Mouse (Mus musculus) fibroblast of lung, adult 2 months (primary cell): ENCODE measurements around the gene Gclm.

ENCODE experiments used
- DNase-seq: peaks from one replicate; pipeline ENCODE4 v3.0.0-alpha.2; 2011; ENCODE audit warnings: low read depth

Gclm gene

DNA sequence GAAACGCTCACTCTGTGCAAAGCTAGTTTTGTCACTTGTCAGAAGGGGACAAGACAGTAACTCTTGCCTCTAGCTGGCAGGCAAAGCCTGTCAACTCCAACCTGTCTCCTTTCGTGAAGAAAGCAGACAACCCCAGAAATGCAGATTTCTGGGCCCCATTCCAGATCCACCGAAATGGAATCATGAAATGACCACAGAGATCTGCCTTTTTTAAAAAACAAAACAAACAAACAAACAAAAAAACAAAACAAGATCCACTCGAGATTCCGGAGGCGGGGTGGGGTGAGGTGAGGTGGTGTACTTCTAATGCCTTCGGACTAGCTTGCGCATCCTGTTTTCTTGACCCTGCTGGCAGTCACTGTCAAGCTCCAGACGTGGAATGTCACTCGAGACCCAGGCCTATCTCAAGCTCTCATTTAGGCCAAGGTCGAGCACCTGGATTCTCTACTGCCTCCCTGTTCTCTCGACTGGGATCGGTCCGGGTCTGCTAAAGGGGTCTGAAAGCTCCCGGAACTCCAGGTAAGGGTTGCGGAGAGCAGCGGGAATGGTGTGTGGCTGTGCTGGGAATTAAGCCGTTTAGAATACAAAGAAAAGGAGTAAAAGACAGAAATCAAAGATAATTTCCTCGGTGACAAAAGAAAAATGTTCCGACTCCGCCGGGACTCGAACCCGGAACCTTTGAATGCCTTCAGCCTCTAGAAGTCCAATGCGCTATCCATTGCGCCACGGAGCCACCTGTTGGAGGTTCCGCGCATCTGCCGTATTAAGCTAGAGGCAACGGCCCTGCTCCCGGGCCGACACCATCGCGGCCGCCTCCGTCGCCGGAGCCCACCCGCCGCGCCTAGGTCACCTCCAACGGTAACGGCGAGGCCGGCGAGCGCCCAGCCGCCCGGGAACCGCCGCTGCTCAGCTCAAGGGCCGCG is 47.2 kb downstream of the Gclm start:
- DNase-seq, result peak; percentile 65

DNA sequence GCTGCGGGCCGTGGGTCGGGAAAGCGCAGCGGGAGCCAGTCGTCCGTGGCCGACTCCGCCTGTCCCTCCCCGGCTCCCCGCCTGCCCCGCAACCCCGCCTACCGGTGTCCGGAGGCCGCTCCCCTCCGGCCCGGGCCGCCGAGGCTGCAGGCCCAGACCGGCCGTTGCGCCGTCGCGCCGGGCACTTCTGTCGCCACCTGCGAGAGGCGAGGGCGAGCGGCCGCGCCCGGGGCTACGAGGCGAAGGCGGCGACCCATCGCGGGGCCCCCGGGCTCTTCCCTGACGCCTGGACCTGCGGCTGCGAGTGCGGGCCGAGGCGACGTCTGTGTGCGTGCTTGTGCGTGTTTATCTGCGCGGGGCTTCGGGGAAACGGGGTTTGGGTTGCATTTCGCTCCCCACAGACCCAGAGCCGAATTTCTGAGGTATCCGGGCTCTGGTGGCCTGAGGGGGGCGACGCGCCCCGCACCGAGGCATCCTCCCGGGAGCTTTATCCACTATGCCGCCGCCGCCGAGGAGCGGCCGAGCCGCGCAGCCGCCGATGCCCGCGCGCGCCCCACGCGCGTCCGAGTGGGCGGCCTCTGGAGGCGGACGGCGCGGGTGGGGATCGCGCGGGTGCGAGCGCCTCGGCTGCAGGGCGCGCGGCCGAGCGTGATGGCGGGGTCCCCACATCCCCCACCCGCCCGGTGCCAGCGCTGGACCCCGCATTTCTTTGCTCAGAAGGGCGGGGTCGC is 48.0 kb downstream of the Gclm start:
- DNase-seq, result no peak

- no peak for DNase-seq
These were observed 48.8 kb downstream of the Gclm start, which contains the start of gene Bcar3 for GRCm38 (mm10) chr3:122293954-122294850. TSS of gene Bcar3 (plus strand) at chr3:122294136.

- DNase-seq, result no peak
These were observed 50.2 kb downstream of the Gclm start for GRCm38 (mm10) chr3:122295511-122295910.

GRCm38 (mm10) chr3:122296979-122297378 is 51.6 kb downstream of the Gclm start:
- peak; percentile 85 for DNase-seq

DNA sequence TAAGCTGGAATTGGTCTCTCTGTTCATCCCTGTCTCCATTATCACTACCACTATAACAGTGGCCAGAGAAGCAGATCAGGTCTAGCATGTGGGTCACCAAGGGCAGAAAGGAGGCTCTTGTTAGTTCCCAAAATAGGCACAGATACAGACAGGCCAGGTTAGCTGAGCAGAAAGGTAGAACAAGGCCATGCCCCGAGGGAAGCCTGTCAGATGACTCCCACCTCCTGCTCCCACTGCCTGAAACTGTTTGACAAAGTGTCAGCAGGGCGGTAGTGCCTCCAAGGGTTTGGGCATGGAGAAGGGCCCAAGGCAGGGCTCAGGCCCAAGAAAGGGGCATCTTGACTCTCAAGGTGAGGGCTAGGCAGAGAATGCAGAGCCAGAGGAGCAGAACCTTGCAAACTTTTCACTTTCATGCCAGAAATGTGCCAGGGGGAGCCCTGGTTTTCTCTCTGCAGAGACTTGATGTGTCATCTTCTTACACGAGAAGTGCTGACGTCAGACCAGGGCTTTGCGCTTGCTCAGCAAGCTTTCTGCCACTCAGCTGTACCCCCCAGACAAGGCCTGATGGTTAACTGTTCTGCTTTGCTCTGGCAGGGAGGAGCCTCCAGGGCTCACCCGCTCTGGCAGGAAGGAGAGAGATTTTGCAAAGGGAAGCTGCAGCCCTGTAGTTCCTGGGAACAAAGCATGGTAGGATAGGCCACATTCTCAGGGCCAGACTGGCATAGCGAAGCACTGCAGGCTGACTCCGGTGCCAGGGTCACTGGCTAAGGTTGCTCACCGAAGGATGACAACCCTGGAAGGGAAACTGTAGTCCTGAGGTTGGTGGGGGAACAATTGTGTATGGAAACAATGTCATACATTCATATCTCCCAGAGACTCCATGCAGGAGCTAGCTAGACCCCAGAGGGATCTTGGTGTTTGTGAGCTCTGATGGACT is 55.9 kb downstream of the Gclm start:
- no peak for DNase-seq

DNA sequence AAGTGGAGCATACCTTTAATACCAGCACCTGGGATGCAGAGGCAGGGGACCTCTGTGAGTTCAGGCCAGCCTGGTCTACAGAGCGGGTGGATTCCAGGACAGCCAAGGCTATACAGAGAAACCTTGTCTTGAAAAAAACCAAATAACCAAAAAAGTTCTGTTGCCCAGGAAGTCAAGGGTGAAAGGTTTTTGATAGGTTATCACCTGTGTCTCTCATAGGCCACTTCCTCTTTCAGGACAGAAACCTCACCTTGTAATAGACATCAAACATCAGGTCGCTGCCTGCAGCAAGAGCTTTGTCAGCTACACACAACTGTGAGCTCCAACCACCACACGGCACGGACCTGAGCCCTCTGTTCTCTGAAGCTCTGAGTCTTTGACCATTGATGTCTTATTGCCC is 59.2 kb downstream of the Gclm start:
- no peak for DNase-seq

DNA sequence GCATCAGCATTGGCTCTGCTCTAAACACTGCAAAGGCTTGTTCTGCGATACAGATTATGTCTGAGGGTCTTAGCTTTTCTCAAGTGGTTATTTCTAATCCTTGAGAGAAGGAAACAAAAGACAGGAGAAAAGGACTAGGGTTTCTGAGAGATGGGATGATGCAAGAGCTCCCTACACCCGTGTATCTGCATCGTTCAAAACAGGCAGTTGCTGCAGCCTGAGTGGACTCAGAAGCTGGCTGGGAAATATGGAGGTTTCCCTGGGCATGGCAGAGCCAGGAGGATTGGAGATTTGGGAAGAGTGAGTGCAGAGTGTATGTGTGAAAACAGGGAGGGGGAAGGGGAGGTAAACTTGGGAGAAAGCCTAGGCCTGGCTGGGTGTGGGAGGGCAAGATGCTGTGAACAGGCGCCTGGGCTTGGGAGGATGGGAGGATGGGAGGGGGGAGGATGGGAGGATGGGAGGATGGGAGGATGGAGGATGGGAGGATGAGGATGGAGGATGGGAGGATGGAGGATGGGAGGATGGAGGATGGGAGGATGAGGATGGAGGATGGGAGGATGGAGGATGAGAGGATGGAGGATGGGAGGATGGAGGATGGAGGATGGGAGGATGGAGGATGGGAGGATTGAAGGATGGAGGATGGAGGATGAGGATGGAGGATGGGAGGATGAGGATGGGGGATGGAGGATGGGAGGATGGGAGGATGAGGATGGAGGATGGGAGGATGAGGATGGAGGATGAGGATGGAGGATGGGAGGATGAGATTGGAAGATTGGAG is 62.7 kb downstream of the Gclm start:
- no peak for DNase-seq

DNA sequence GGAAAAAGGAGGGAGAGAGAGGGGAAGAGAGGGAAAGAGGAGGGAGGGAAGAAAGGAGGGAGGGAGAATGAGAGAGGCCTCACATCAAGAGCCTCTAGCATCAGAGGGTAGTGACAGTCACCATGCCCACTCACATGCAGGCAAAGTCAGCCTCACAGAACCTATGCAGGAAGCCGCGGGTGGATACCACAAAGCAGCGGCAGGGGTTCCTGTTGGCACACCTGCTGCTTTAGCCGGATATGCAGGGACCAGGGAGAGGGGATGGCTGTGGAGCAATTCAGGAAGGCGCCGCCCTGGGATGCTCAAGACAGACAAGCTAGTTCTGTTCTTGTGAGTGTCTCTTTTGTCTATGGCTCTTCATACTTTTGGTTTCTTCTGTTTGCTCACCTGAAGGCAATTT is 63.6 kb downstream of the Gclm start:
- no peak for DNase-seq

DNA sequence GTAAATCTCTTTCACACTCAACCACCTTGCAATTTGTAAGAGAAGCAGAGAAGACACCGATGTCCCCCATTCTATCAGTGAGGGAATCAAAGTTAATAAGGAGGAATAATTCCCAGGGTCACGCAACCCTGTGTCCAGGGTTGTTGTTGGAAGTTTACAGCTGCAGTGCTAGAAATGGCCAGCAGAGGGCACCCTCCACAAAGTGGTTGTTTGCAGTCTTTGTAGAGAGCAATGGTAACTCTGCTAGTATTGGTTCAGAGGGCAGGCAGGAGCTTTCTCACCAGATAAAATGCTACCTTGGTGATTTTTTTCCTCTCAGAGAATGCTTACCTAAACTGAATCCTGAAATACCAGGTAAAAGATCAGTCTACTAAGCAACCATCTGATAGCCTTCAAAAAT is 66.7 kb downstream of the Gclm start:
- DNase-seq, result no peak

- no peak for DNase-seq
These were observed 67.7 kb downstream of the Gclm start for GRCm38 (mm10) chr3:122312936-122313629.

DNA sequence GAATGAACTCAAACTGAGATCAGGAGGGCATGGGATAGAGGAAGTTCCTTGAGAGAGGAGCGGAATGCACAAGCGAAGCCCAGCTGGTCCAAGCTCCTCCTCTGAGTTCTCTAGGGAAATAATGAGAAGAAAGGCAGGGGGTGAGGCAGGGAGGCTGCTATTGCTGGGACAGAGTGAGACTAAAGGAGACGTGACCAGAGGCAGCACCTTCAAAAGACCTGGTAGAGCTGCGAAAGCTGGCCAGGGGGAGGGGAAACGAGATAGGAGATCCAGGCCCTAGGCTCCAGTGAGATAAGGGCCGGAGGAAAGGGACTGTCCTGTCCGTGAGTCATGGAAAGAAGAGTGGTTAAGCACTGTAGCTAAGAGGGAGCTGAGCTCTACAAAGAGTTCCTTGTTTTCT is 68.6 kb downstream of the Gclm start:
- no peak for DNase-seq

GRCm38 (mm10) chr3:122316621-122317020 is 71.3 kb downstream of the Gclm start:
- no peak for DNase-seq

DNA sequence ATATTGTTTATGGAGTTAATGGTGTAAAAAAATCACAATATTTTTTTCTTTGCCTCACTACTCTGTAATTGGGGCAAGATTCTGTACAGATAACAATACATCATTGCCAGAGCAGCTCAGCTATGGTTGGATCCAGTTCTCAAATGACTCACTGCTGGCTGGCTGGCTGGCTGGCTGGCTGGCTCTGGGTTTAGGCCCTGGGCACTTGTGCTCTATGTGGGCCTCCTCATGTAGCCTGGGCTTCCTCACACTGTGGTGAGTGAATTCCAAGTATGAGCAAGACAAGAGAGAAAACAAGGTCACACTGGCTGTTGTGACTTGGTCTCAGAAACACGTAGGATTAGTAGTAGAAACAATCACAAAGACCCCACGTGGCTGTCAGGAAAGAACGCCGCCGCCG is 72.0 kb downstream of the Gclm start:
- DNase-seq, result no peak
